ENCODE assay signal across 7 mouse cellular contexts in the genomic region with DNA sequence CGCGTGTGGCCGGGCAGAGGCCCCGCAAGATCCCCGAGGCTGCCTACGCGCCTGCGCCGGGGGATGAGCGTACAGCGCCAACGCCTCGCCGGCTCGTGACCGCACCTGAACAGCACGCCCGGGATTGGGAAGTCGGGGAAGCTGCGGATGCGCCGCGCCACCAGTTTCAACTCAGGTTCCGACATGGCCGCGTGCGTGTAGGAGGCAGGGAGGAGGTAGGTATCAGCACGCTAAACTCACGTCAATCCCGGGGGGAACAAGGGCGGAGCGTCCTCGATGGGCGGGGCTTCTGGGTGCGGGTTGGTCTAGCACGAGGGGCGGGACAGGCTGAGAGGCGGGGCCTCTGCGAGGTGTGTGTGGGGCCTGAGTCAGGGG. TPM values are rescaled to one million over a fixed set of nuclear protein-coding genes. Genes with fewer than 3 reads are reported as not detected.
A peak's percentile ranks its signal among the peaks of the same experiment; 100 is the strongest.
DNase-seq lines count a peak whose midpoint lies in the region; ATAC-seq lines count a peak whose summit lies in the region.

A gene (minus strand): TSS at position 262 of the 375 bp plus-strand sequence.

- peak within 1 kb of the TSS; percentile 71 for H3K4me3 ChIP-seq in intestine, embryonic 16.5 days (ENCODE audit: low read length)
- peak within 1 kb of the TSS; percentile 66 for H3K4me3 ChIP-seq in midbrain, embryonic 11.5 days (ENCODE audit: low read depth, low read length)

- H3K9ac ChIP-seq in intestine, embryonic 16.5 days (ENCODE audit: low read depth, low read length), result peak within 1 kb of the TSS; percentile 90
- peak within 1 kb of the TSS; percentile 86 for H3K9ac ChIP-seq in midbrain, embryonic 11.5 days (ENCODE audit: low read length)

- peak; percentile 84 for ATAC-seq in intestine, embryonic 16.5 days
- peak; percentile 88 for ATAC-seq in midbrain, embryonic 11.5 days (ENCODE audit: low FRiP score)

- peaks cover 5% of the 10 kb centered on the region; the same call in 1 of the 2 replicates for H3K36me3 ChIP-seq in intestine, embryonic 16.5 days (ENCODE audit: control insufficient read depth, insufficient read depth, low read length)
- peaks cover 9% of the 10 kb centered on the region for H3K36me3 ChIP-seq in midbrain, embryonic 11.5 days (ENCODE audit: control insufficient read depth, insufficient read depth, low read length)

- H3K27me3 ChIP-seq in intestine, embryonic 16.5 days (replicated peaks; ENCODE audit: control insufficient read depth, insufficient read depth, low read length), result no peaks in the 10 kb centered on the region
- no peaks in the 10 kb centered on the region for H3K27me3 ChIP-seq in midbrain, embryonic 11.5 days (ENCODE audit: control insufficient read depth, insufficient read depth, low read length)

- H3K27ac ChIP-seq in intestine, embryonic 16.5 days (ENCODE audit: low read length), result peak within 1 kb of the TSS; percentile 94
- H3K27ac ChIP-seq in midbrain, embryonic 11.5 days (ENCODE audit: low read depth, low read length), result no peak within 1 kb of the TSS

- H3K9me3 ChIP-seq in intestine, embryonic 16.5 days (ENCODE audit: control insufficient read depth, low read length), result no peaks in the 10 kb centered on the region
- no peaks in the 10 kb centered on the region for H3K9me3 ChIP-seq in midbrain, embryonic 11.5 days (ENCODE audit: control insufficient read depth, low read length)

- intact Hi-C loops in left cerebral cortex, postnatal 36 days (cut with DNase I), result no loop called here

- peak within 1 kb of the TSS; percentile 50 for H3K4me2 ChIP-seq in intestine, embryonic 16.5 days (ENCODE audit: low read depth, low read length)
- peak within 1 kb of the TSS; percentile 84 for H3K4me2 ChIP-seq in midbrain, embryonic 11.5 days

- H3K4me1 ChIP-seq in intestine, embryonic 16.5 days (ENCODE audit: control insufficient read depth, insufficient read depth, low read length), result peaks cover 39% of the 10 kb centered on the region
- H3K4me1 ChIP-seq in midbrain, embryonic 11.5 days (ENCODE audit: control insufficient read depth, insufficient read depth, low read length), result peaks cover 22% of the 10 kb centered on the region

- WGBS in intestine, embryonic 16.5 days, result under 1% methylated on average over 39 of the region's 39 CpGs
- WGBS in midbrain, embryonic 11.5 days, result 0% methylated on average over 39 of the region's 39 CpGs

- peak; percentile 95 for DNase-seq in adrenal gland, adult 8-10 months
- DNase-seq in embryo, embryonic 9.5 days (ENCODE audit: extremely low spot score), result peak; percentile 98
- DNase-seq in gastrocnemius, postnatal 4 days (ENCODE audit: low spot score in 2 of 2), result peak; percentile 74 to 88
- peak; percentile 91 for DNase-seq in left cerebral cortex, postnatal 36 days (ENCODE audit: low spot score in 2 of 2)
- peak; percentile 99 for DNase-seq in midbrain, embryonic 11.5 days (ENCODE audit: low spot score, missing footprints)
- peak; percentile 77 for DNase-seq in skeletal muscle tissue, adult 2 months (ENCODE audit: low read depth, low spot score)

RNA-seq across cellular contexts. Expression of the gene that starts here (rescaled TPM):
- total RNA-seq in adrenal gland, adult 8-10 months (2022), result 100 to 1,000 TPM in 3 of 4 experiments, 10 to 100 TPM in 1; 83.4 to 110 (median 106) TPM
- total RNA-seq in gastrocnemius, postnatal 4 days (2021), result 10 to 100 TPM; 37.0 to 40.0 TPM
- polyA plus RNA-seq in intestine, embryonic 16.5 days (2015; fragmentation: Nextera tagmentation; extraction: Ambion mirVana), result 736 and 778 TPM in 2 replicates
- 10 to 100 TPM; 54.5 to 62.3 TPM for total RNA-seq in left cerebral cortex, postnatal 36 days (2021)
- polyA plus RNA-seq in midbrain, embryonic 11.5 days (2014; fragmentation: Nextera tagmentation; extraction: Ambion mirVana), result 176 and 195 TPM in 2 replicates
